Mouse (Mus musculus): ENCODE data around the gene Snrk. TPM values are rescaled to one million over a fixed set of nuclear protein-coding genes. Genes with fewer than 3 reads are reported as not detected.

Gene Snrk
- polyA plus RNA-seq, 1 experiment from 2014 or later: 93.6 TPM

- Histone ChIP-seq H3K9me3 (ENCODE audit: low read length) (no peaks in the 10 kb centered on the region), H3K4me3 (ENCODE audit: low read depth, low read length) (no peak overlapping the region), H3K4me2 (replicated peaks; ENCODE audit: low read depth, low read length) (no peak overlapping the region), H3K36me3 (ENCODE audit: insufficient read depth, low read length) (no peaks in the 10 kb centered on the region), H3K27me3 (replicated peaks; ENCODE audit: insufficient read depth, low read length) (no peaks in the 10 kb centered on the region), H3K27ac (ENCODE audit: low read length) (no peak overlapping the region), H3K9ac (replicated peaks; ENCODE audit: low read depth) (no peak overlapping the region), H3K4me1 (ENCODE audit: insufficient read depth, low read depth, low read length) (no peaks in the 10 kb centered on the region; the same call in 1 of the 2 replicates)
- TF ChIP-seq EP300 (IDR thresholded peaks at IDR 0.05) (no peak), CTCF (IDR thresholded peaks at IDR 0.05) (no peak)
- 52% methylated on average over 7 of the region's 7 CpGs for WGBS
- ATAC-seq: no peak
- no peak for DNase-seq (ENCODE audit: low spot score)
Measured at GRCm38 (mm10) chr9:122177256-122178220, 60.5 kb downstream of the Snrk start.

GRCm38 (mm10) chr9:122178427-122178826 is 61.4 kb downstream of the Snrk start:
- Histone ChIP-seq H3K4me3 (ENCODE audit: low read depth, low read length) (no peak overlapping the region), H3K9me3 (ENCODE audit: low read length) (no peaks in the 10 kb centered on the region), H3K9ac (replicated peaks; ENCODE audit: low read depth) (no peak overlapping the region), H3K27ac (ENCODE audit: low read length) (no peak overlapping the region), H3K36me3 (ENCODE audit: insufficient read depth, low read length) (no peaks in the 10 kb centered on the region), H3K4me1 (ENCODE audit: insufficient read depth, low read depth, low read length) (no peaks in the 10 kb centered on the region; the same call in 1 of the 2 replicates), H3K4me2 (replicated peaks; ENCODE audit: low read depth, low read length) (no peak overlapping the region), H3K27me3 (replicated peaks; ENCODE audit: insufficient read depth, low read length) (no peaks in the 10 kb centered on the region)
- 49% methylated on average over 4 of the region's 4 CpGs for WGBS
- TF ChIP-seq EP300 (IDR thresholded peaks at IDR 0.05) (no peak), CTCF (IDR thresholded peaks at IDR 0.05) (no peak)
- ATAC-seq (peak; percentile 15; the same call in 1 of the 2 replicates), DNase-seq (ENCODE audit: low spot score) (peak; percentile 37)

GRCm38 (mm10) chr9:122180105-122180504 is 63.0 kb downstream of the Snrk start:
- Histone ChIP-seq H3K9ac (replicated peaks; ENCODE audit: low read depth) (no peak overlapping the region), H3K4me1 (ENCODE audit: insufficient read depth, low read depth, low read length) (no peaks in the 10 kb centered on the region; the same call in 1 of the 2 replicates), H3K9me3 (ENCODE audit: low read length) (no peaks in the 10 kb centered on the region), H3K36me3 (ENCODE audit: insufficient read depth, low read length) (no peaks in the 10 kb centered on the region), H3K4me2 (replicated peaks; ENCODE audit: low read depth, low read length) (no peak overlapping the region), H3K27ac (ENCODE audit: low read length) (no peak overlapping the region), H3K4me3 (ENCODE audit: low read depth, low read length) (no peak overlapping the region), H3K27me3 (replicated peaks; ENCODE audit: insufficient read depth, low read length) (no peaks in the 10 kb centered on the region)
- no peak for TF ChIP-seq CTCF (IDR thresholded peaks at IDR 0.05)
- 55% methylated on average over 3 of the region's 3 CpGs for WGBS
- DNase-seq (ENCODE audit: low spot score): peak; percentile 69
- peak; percentile 65 for ATAC-seq

DNA sequence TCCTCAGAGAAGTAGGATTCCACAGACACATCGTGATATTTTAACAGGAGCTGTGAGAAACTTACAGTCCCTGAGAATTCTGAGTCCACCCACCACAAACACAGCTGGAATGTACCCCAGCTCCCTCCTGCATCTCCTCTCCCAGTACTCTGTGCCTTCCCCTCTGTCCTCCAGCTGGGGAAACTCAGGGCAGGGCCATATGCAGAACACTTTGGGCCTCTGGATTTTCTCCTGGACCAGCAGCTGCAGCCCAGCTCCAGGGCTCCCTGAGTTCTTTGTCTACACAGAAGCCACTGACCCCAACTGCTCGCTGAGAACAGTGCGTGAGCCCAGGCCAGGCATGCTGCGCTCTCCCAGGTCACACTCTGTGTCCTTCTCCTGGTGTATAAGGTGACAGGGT is 66.0 kb downstream of the Snrk start:
- no peak for DNase-seq (ENCODE audit: low spot score)
- H3K4me1 ChIP-seq (ENCODE audit: insufficient read depth, low read depth, low read length): peaks cover 4% of the 10 kb centered on the region; the same call in 1 of the 2 replicates
- H3K27ac ChIP-seq (ENCODE audit: low read length): no peak overlapping the region
- H3K4me3 ChIP-seq (ENCODE audit: low read depth, low read length): no peak overlapping the region
- H3K36me3 ChIP-seq (ENCODE audit: insufficient read depth, low read length): no peaks in the 10 kb centered on the region
- no peaks in the 10 kb centered on the region for H3K9me3 ChIP-seq (ENCODE audit: low read length)
- H3K9ac ChIP-seq (replicated peaks; ENCODE audit: low read depth): no peak overlapping the region
- no peaks in the 10 kb centered on the region for H3K27me3 ChIP-seq (replicated peaks; ENCODE audit: insufficient read depth, low read length)
- 86% methylated on average over 4 of the region's 4 CpGs for WGBS
- TF ChIP-seq EP300 (IDR thresholded peaks at IDR 0.05) (no peak), CTCF (IDR thresholded peaks at IDR 0.05) (no peak)
- no peak for ATAC-seq
- H3K4me2 ChIP-seq (replicated peaks; ENCODE audit: low read depth, low read length): no peak overlapping the region

DNA sequence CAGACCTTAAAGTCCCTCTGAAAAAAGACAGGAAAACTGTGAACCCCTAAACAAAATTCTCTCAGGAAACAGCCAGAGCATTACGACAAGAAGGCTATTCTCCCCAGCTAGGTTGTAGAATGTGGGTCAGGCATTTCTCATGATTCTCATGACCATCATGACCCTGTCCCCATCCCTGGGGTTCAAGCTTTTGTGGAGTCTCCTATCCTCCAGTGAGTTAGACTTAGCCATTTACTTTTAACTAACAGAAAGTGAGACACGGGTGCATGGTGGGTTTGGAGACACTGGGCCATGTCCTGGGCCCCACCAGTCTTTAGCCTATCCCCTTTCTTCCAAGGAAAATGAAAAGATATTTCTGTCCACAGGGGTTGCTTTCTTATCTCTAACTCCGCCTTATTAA is 67.3 kb downstream of the Snrk start:
- Histone ChIP-seq H3K4me3 (ENCODE audit: low read depth, low read length) (no peak overlapping the region), H3K9ac (replicated peaks; ENCODE audit: low read depth) (no peak overlapping the region), H3K36me3 (ENCODE audit: insufficient read depth, low read length) (no peaks in the 10 kb centered on the region), H3K4me1 (ENCODE audit: insufficient read depth, low read depth, low read length) (peaks cover 4% of the 10 kb centered on the region; the same call in 1 of the 2 replicates), H3K4me2 (replicated peaks; ENCODE audit: low read depth, low read length) (no peak overlapping the region), H3K27me3 (replicated peaks; ENCODE audit: insufficient read depth, low read length) (no peaks in the 10 kb centered on the region), H3K27ac (ENCODE audit: low read length) (no peak overlapping the region), H3K9me3 (ENCODE audit: low read length) (no peaks in the 10 kb centered on the region)
- DNase-seq (ENCODE audit: low spot score): no peak
- 85% methylated on average over 3 of the region's 3 CpGs for WGBS
- ATAC-seq: no peak
- no peak for TF ChIP-seq EP300 (IDR thresholded peaks at IDR 0.05)
- TF ChIP-seq CTCF (IDR thresholded peaks at IDR 0.05): no peak

GRCm38 (mm10) chr9:122185061-122185460 is 68.0 kb downstream of the Snrk start:
- DNase-seq (ENCODE audit: low spot score): peak; percentile 75
- 11% methylated on average over 2 of the region's 2 CpGs for WGBS
- H3K9ac ChIP-seq (replicated peaks; ENCODE audit: low read depth): no peak overlapping the region
- H3K4me3 ChIP-seq (ENCODE audit: low read depth, low read length): no peak overlapping the region
- no peak overlapping the region for H3K4me2 ChIP-seq (replicated peaks; ENCODE audit: low read depth, low read length)
- peak; percentile 47 for ATAC-seq
- no peaks in the 10 kb centered on the region for H3K27me3 ChIP-seq (replicated peaks; ENCODE audit: insufficient read depth, low read length)
- 0 out of 2 replicates have a peak overlapping the region, but pooled peaks have one; percentile 9 for H3K27ac ChIP-seq (ENCODE audit: low read length)
- H3K4me1 ChIP-seq (ENCODE audit: insufficient read depth, low read depth, low read length): peaks cover 4% of the 10 kb centered on the region; the same call in 1 of the 2 replicates
- TF ChIP-seq EP300 (IDR thresholded peaks at IDR 0.05) (no peak), CTCF (IDR thresholded peaks at IDR 0.05) (peak; percentile 94)
- no peaks in the 10 kb centered on the region for H3K9me3 ChIP-seq (ENCODE audit: low read length)
- no peaks in the 10 kb centered on the region for H3K36me3 ChIP-seq (ENCODE audit: insufficient read depth, low read length)
